Mouse (Mus musculus) limb, embryonic 12.5 days (tissue): ENCODE measurements around the gene Psmc3ip. TPM values are rescaled to one million over a fixed set of nuclear protein-coding genes. Genes with fewer than 3 reads are reported as not detected.

Experiments used
- ATAC-seq: fragments of 200-750 bp; cut with Nextera tagmentation; 2 replicates; pipeline ENCODE4 v1.8.0; 2017; ENCODE audit warnings: low read depth, moderate TSS enrichment; ENCODE audit not compliant: insufficient number of reproducible peaks, insufficient read depth, low FRiP score, low TSS enrichment
- H3K27ac ChIP-seq: fragments of 300-500 bp; sonication (generic); 2 replicates; pipeline ENCODE4 v1.5.1; 2016; ENCODE audit warnings: mild to moderate bottlenecking, moderate library complexity
- H3K27me3 ChIP-seq: fragments of 300-500 bp; sonication (generic); 2 replicates; pipeline ENCODE4 v1.6.1; 2016; ENCODE audit warnings: mild to moderate bottlenecking, moderate library complexity
- H3K36me3 ChIP-seq: fragments of 300-500 bp; sonication (generic); 2 replicates; pipeline ENCODE4 v1.6.1; 2016; ENCODE audit warnings: mild to moderate bottlenecking, moderate library complexity
- H3K4me1 ChIP-seq: fragments of 300-500 bp; sonication (generic); replicated peaks from 2 replicates; pipeline ENCODE4 v1.6.1; 2016
- H3K4me2 ChIP-seq: fragments of 300-500 bp; sonication (generic); 2 replicates; pipeline ENCODE4 v1.6.1; 2016; ENCODE audit warnings: mild to moderate bottlenecking, moderate library complexity
- H3K4me3 ChIP-seq: fragments of 300-500 bp; sonication (generic); replicated peaks from 2 replicates; pipeline ENCODE4 v1.5.1; 2016; ENCODE audit warnings: mild to moderate bottlenecking
- H3K9ac ChIP-seq: fragments of 300-500 bp; sonication (generic); replicated peaks from 2 replicates; pipeline ENCODE4 v1.6.1; 2016; ENCODE audit warnings: mild to moderate bottlenecking, moderate library complexity
- H3K9me3 ChIP-seq: fragments of 300-500 bp; sonication (generic); 2 replicates; pipeline ENCODE4 v1.6.1; 2016; ENCODE audit warnings: mild to moderate bottlenecking, moderate library complexity
- WGBS: fragments of 180-500 bp; shearing (Covaris S2); methylation state at CpG from one replicate; pipeline ENCODE4 v1.1.7; 2016; 5-methylcytosine and 5-hydroxymethylcytosine counted together
- polyA plus RNA-seq: library from polyadenylated mRNA; unstranded; fragments of >200 nt; fragmentation: Nextera tagmentation; extraction: Ambion mirVana; gene quantifications from 2 replicates; pipeline ENCODE4 v1.2.1, GENCODE M21; 2016

The Psmc3ip gene
- polyA plus RNA-seq, 1 experiment from 2014 or later, result 54.3 TPM

DNA sequence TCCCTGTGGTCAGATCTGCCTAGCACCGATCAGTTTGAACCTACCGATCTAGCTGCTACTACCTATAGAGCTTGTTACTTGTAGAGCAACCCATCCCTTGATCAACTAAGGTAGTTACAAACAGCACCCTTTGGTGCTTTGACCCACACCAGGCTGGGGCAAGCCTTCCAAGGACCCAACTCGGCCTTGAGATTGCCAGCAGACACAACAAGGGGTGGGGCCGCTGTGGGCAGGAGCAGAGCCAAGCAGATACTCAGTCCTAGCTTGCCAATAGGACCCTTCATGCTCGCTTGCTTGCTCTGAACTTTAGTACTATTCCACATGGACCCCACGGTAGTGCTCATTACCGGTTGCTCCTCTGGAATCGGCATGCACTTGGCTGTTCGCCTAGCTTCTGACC lies 17.1 kb downstream of the Psmc3ip start, which contains the start of gene Hsd17b1:
Hsd17b1 (plus strand) TSS at position 291 of the 400 bp plus-strand sequence.
- H3K36me3 ChIP-seq, result no peaks in the 10 kb centered on the region
- H3K27ac ChIP-seq, result no peak within 1 kb of the TSS
- H3K4me1 ChIP-seq, result peaks cover 8% of the 10 kb centered on the region
- H3K9me3 ChIP-seq, result no peaks in the 10 kb centered on the region
- no peak within 1 kb of the TSS for H3K9ac ChIP-seq
- WGBS, result 71% methylated on average over 9 of the region's 9 CpGs
- ATAC-seq, result no peak
- peaks cover 69% of the 10 kb centered on the region for H3K27me3 ChIP-seq
- H3K4me3 ChIP-seq, result 0 out of 2 replicates have a peak within 1 kb of the TSS, but pooled peaks have one; percentile 16
- no peak within 1 kb of the TSS; the same call in 1 of the 2 replicates for H3K4me2 ChIP-seq

DNA sequence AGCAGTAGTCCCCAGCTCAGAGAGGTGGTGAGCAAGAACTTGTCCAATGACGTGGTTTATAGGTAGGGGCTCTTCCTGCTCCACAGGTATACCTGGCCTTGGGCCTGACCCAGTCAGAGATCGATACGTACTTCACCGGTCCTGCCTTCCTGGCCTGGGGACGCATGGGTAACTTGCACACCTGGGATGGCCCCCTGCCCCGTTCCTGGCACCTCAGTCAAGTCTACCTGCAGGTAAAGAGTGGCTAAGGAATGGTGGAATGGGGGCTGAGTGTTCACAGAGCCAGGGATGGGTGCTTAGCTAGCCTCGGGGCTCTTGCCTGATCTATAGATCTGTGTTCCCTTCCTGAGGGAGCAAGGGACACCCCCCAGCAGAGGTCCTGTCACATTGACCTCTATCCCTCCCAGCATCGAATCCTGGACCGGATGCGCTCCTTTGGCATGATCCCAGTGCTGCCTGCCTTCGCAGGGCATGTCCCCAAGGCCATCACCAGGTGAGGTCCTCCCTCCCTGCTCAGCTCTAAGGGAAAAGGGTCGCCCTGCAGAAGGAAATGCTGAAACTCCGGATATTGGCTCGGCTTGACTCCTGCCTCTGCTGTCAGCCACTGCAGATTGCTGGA lies 23.3 kb downstream of the Psmc3ip start:
- Histone ChIP-seq H3K4me3 (no peak overlapping the region), H3K9ac (no peak overlapping the region), H3K27me3 (peaks cover 50% of the 10 kb centered on the region), H3K4me1 (peaks cover 14% of the 10 kb centered on the region), H3K9me3 (no peaks in the 10 kb centered on the region), H3K27ac (no peak overlapping the region), H3K4me2 (no peak overlapping the region), H3K36me3 (no peaks in the 10 kb centered on the region)
- ATAC-seq, result no peak
- WGBS, result 67% methylated on average over 14 of the region's 14 CpGs

DNA sequence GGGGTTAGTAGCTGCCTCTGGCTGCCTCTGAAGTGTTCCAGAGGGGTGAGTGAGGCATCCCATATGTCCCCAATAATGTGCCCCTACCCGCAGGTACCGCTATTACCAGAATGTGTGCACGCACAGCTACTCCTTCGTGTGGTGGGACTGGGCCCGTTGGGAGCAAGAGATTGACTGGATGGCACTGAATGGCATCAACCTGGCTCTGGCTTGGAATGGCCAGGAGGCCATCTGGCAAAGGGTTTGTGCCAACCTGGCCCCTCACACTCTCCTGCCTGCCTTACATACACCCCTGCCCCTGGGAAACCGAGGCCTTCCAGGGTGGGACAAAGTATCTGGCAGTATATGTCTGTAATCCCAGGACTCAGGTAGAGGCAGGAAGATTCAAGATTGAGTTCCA lies 24.2 kb downstream of the Psmc3ip start:
- Histone ChIP-seq H3K36me3 (no peaks in the 10 kb centered on the region), H3K4me1 (peaks cover 14% of the 10 kb centered on the region), H3K27me3 (peaks cover 41% of the 10 kb centered on the region), H3K4me2 (peak overlapping the region; percentile 99), H3K4me3 (peak overlapping the region; percentile 77), H3K9ac (no peak overlapping the region), H3K9me3 (no peaks in the 10 kb centered on the region), H3K27ac (no peak overlapping the region)
- WGBS, result 80% methylated on average over 6 of the region's 6 CpGs
- ATAC-seq, result no peak

DNA sequence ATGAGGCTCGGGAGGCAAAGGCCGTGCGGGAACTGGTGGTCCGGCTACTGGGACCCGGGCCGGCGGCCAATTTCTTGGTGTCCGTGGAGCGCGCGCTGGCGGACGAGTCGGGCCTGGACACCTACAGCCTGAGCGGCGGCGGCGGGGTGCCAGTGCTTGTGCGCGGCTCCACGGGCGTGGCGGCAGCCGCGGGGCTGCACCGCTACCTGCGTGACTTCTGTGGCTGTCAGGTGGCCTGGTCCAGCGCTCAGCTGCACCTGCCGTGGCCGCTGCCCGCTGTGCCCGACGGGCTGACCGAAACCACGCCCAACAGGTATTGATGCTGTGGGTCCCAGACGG lies 25.1 kb downstream of the Psmc3ip start:
- H3K27ac ChIP-seq, result no peak overlapping the region
- H3K36me3 ChIP-seq, result no peaks in the 10 kb centered on the region
- peak overlapping the region; percentile 79 for H3K9ac ChIP-seq
- peak overlapping the region; percentile 77 for H3K4me3 ChIP-seq
- H3K4me1 ChIP-seq, result peaks cover 14% of the 10 kb centered on the region
- no peaks in the 10 kb centered on the region for H3K9me3 ChIP-seq
- under 1% methylated on average over 31 of the region's 36 CpGs for WGBS
- H3K4me2 ChIP-seq, result peak overlapping the region; percentile 99
- peaks cover 39% of the 10 kb centered on the region for H3K27me3 ChIP-seq
- ATAC-seq, result peak; percentile 64; the same call in 1 of the 2 replicates

- H3K9ac ChIP-seq, result peak within 1 kb of the TSS; percentile 79
- ATAC-seq, result peak; percentile 62; the same call in 1 of the 2 replicates
- WGBS, result 5% methylated on average over 35 of the region's 35 CpGs
- H3K27ac ChIP-seq, result no peak within 1 kb of the TSS
- H3K27me3 ChIP-seq, result peaks cover 39% of the 10 kb centered on the region
- peak within 1 kb of the TSS; percentile 99 for H3K4me2 ChIP-seq
- H3K4me1 ChIP-seq, result peaks cover 14% of the 10 kb centered on the region
- peak within 1 kb of the TSS; percentile 77 for H3K4me3 ChIP-seq
- H3K36me3 ChIP-seq, result no peaks in the 10 kb centered on the region
- no peaks in the 10 kb centered on the region for H3K9me3 ChIP-seq
Measured at GRCm38 (mm10) chr11:101069391-101070188, 25.6 kb downstream of the Psmc3ip start, which contains the start of gene Naglu. Gene Naglu (plus strand): TSS chr11:101070012.

- Histone ChIP-seq H3K27ac (no peak overlapping the region), H3K4me2 (peak overlapping the region; percentile 52), H3K4me3 (peak overlapping the region; percentile 20; the same call in 1 of the 2 replicates), H3K27me3 (peaks cover 25% of the 10 kb centered on the region), H3K36me3 (peaks cover 17% of the 10 kb centered on the region), H3K9ac (peak overlapping the region; percentile 23; the same call in 1 of the 2 replicates), H3K9me3 (no peaks in the 10 kb centered on the region), H3K4me1 (peaks cover 33% of the 10 kb centered on the region)
- peak; percentile 22; the same call in 1 of the 2 replicates for ATAC-seq
- WGBS, result 26% methylated on average over 18 of the region's 18 CpGs
Measured at GRCm38 (mm10) chr11:101066549-101067412, 28.5 kb downstream of the Psmc3ip start.

- Histone ChIP-seq H3K4me2 (no peak overlapping the region), H3K27me3 (peaks cover 12% of the 10 kb centered on the region), H3K9ac (no peak overlapping the region), H3K27ac (no peak overlapping the region), H3K4me1 (peaks cover 23% of the 10 kb centered on the region), H3K36me3 (peaks cover 31% of the 10 kb centered on the region), H3K4me3 (no peak overlapping the region), H3K9me3 (no peaks in the 10 kb centered on the region)
- 95% methylated on average over 9 of the region's 9 CpGs for WGBS
- no peak for ATAC-seq
Measured at GRCm38 (mm10) chr11:101065002-101065401, 30.2 kb downstream of the Psmc3ip start.

DNA sequence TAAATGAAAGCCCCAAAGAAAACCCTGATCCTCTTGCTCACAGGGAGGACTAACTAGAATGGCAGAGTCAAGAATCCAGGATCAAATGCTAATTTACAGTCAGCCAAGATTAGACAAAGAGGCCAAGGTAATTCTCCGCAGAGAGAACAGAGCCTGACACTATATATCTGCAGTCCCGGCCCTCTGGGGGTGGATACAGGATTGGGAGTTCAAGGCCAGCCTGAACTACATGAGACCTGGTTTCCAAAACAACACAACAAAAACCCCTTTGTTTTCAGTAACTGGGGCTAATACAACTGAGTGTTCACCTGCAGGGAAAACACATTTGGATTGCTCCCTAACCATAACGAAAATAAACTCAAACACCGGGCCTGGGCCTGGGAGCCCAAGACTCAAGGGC lies 30.8 kb downstream of the Psmc3ip start:
- 79% methylated on average over 4 of the region's 4 CpGs for WGBS
- Histone ChIP-seq H3K27ac (peak overlapping the region; percentile 90), H3K27me3 (peaks cover 12% of the 10 kb centered on the region), H3K9me3 (no peaks in the 10 kb centered on the region), H3K4me1 (peaks cover 22% of the 10 kb centered on the region), H3K36me3 (peaks cover 37% of the 10 kb centered on the region), H3K4me2 (no peak overlapping the region), H3K9ac (no peak overlapping the region), H3K4me3 (no peak overlapping the region)
- no peak for ATAC-seq

DNA sequence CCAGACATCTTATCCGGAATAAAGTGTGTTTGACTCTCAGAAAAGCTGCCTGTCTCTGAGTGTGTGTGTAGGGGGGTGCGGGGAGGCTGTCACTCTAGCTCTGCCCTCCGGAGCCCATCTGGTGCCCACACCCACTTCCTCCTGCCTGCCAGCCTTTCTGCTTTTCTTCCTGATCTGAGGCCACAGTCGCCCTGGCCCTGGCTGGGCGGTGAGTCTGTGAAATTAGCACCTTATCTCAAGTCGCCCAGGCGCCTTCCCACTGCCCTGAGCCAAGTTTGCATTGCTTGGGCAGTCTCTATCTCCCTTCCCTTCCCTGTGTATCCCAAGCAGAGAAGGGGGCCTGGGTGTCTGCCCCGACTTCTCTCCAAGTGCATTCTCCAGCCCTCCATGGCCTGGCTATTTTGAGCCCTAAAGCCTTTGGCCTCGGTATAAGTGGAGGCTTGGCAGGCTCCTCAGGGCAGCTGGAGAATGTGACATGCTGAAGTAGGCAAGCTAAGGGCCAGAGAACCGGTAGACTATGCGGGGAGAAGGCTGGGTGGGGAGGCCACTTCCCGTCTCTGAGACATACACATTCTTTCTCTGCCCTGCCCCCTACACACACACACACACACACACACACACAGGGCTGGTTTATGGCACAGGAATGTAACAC lies 31.4 kb downstream of the Psmc3ip start:
- no peak for ATAC-seq
- Histone ChIP-seq H3K4me2 (no peak overlapping the region), H3K27ac (peak overlapping the region; percentile 90), H3K4me1 (peaks cover 19% of the 10 kb centered on the region), H3K9ac (no peak overlapping the region; the same call in 1 of the 2 replicates), H3K27me3 (peaks cover 6% of the 10 kb centered on the region; the same call in 1 of the 2 replicates), H3K4me3 (no peak overlapping the region), H3K36me3 (peaks cover 43% of the 10 kb centered on the region), H3K9me3 (no peaks in the 10 kb centered on the region)
- 30% methylated on average over 12 of the region's 12 CpGs for WGBS

GRCm38 (mm10) chr11:101062971-101063675 lies 32.1 kb downstream of the Psmc3ip start:
- Histone ChIP-seq H3K9me3 (no peaks in the 10 kb centered on the region), H3K4me1 (peaks cover 19% of the 10 kb centered on the region), H3K36me3 (peaks cover 46% of the 10 kb centered on the region), H3K4me3 (no peak overlapping the region), H3K27ac (peak overlapping the region; percentile 90), H3K4me2 (no peak overlapping the region; the same call in 1 of the 2 replicates), H3K9ac (no peak overlapping the region), H3K27me3 (0 out of 2 replicates have a peak, but pooled peaks cover 2% of the 10 kb centered on the region)
- WGBS, result 63% methylated on average over 14 of the region's 14 CpGs
- ATAC-seq, result no peak
